Mouse (Mus musculus) adrenal gland, adult (tissue): ENCODE measurements at regions not wholly inside any gene's neighbourhood (a gene's known extent, or its start where the extent isn't known, plus 50 kb on each side); places are given as distances from the start of the nearest gene placed in this dataset.

Experiments
- DNase-seq, 2 experiments: peaks; one replicate each; pipeline ENCODE4 v3.0.0; 2022 to 2023; ENCODE audit warnings: low spot score in 1 of 2; ENCODE audit not compliant: inconsistent age in 2 of 2

DNA sequence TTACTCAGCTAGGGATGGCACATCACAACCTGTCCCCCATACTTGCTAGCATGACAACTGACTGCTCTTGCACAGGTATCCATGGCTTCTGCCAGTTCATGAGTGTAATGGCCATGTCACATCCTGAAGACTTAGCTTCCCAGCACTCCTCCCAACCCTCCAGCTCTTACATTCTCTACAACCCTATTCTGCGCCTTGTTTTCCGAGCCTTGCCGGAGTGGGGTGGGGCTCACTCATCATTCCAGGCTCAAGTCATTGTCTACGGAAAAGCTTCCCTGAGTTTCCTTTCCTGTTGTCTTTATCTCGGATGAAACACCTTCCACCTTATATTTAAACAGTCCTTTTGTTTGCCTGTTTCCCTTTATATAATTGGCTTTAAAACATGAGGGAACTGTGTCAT is 69.6 kb downstream of the Prdm13 start:
- no peak for DNase-seq

DNA sequence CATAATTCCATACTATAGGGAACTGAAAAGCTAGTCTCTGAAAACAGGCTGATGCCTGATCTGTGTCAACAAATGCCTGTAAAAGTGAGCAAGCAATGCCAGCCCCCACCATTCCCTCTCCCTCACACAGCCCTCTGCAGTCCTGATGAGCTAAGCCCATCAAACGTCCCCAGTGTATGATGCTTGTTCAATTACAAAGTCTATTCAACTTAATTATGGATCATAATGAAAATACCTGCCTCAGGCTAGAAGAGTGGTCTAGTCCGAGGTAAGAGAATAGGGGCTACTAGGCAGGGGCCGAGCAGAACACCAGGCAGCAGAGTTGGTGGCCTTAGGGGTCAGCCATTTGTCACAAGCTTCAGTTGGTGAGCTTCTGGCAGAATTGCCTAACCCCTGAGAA is 71.3 kb downstream of the Prdm13 start:
- DNase-seq: no peak

DNA sequence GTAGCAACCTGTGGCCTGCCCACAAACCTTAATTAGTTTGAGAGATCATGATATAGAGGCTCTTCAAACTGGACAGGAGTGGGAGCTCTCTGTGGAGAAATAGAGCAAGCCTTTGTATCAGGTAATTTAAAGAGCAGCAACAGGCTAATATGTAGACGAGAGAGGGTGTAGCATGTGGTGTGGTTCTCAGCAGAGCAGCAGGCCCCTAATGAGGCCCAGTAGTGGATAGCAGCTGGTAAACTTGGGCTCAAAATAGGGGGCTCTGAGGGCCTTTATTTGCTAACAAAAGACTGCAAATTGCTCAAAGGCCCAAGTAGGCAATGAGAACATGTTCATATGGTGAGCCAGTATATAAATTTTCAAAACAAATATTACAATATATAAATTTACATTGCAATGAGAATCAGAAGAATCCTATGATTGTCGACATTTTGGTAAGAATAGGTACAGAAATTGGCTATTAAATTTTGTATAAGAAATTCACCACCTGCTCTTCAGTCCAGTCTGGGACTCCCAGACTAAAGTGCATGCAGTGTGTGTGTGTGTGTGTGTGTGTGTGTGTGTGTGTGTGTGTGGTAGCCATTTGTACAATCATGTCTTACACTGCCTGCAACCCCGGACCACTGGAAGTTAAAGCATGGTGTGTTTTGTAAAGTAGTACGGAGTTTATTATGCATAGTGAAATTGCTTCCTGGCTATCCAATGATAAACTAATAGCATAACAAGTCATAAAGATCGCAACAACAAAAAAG is 74.1 kb downstream of the Prdm13 start:
- DNase-seq: no peak

DNA sequence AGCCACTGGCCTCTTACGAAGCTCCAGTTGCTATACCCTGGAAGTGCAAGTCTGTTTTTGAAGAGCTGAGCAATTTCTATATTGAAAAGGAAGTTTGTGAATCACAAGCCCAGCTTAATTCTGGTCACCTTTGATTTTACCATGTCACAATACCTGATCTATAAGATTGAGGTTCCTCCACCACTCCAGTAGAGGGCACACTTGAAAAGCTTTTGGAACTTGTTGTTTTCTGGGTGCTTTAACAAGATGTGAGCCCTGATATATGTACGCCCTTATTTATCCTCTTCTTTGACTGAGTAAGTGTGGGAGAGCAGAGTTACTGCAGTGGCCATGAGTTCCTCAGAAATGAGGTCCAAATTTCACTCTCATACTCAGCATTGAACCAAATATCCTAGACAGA is 87.7 kb downstream of the Prdm13 start:
- no peak for DNase-seq

DNA sequence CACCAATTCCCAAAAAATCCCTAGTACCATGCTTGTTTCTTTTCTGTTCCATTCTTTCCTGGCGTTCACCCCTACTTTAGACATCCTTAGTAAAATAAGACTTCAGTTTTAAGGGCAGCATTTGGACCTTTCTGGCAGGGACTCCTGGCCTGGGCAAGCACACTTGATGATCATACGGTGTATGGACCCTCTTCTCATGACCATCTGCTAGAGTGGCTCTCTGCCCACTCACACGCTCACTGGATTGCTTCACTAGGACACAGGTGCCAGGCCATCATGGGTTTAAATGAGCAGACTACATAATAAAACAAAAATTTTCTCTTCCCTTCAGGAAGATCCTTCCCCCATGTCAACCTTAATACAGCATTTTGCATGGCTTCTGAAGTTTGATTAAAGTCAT is 138.0 kb downstream of the Prdm13 start:
- no peak for DNase-seq

DNA sequence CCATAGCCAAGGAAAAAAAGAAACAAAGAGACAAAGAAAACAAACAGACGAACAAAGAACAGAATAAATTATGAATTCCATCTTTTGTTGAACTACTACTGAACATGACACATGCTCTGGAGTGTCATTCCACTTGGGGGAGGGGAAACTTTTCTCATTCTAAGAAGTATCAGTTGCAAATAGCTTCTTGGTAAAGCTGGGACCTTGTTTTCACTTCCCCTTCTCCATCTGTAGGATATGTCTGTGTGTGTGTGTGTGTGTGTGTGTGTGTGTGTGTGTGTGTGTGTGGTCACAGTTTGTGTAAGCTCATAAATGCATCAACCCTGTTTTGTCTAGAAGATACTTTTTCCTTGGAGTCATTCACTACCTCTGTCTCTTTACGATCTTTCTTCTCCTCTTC is 146.2 kb downstream of the Prdm13 start:
- DNase-seq: no peak

DNA sequence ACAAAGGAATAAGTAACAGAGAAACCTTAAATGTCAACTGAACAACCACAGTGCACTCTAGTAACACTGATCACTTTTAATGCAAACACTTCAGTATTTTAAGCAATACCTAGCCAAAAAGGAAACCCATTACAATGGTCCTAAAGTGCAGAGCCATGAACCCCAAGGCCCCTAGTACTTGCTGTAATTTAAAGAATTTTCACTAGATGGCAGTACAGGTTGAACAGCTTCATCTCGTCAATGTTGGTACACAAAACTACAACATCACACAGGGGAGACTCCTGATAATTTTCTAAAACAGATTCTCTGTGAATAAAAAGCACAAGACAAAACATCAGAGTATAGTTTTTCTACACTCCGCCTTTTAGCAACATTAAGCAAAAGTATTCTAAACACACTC is 149.8 kb downstream of the Prdm13 start:
- peak in 1 of 2 experiments; percentile 29 for DNase-seq

DNA sequence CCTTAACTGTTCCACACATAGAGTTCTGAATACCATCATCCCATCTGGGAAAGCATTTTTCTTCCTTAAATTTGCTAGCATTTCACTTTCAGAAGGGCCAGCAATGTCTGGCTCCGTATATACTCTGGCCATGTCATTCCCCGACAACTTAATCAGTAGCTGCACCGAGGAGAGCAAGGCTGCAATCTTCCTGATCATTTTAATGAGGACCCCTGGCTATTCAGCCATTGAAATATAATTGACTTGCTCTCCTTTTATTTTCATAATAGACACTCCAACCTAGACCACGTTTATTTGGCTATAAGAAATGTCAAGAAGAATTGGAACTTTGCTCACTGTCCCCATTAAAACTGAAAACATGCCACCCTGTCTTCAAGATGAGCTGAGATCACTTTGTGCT is 153.6 kb downstream of the Prdm13 start:
- no peak for DNase-seq
